Mouse (Mus musculus) myocyte (in vitro differentiated cells): ENCODE results near the gene Frem1. TPM values are rescaled to one million over a fixed set of nuclear protein-coding genes. Genes with fewer than 3 reads are reported as not detected.

ENCODE experiments used
- H3K27me3 ChIP-seq: one replicate; pipeline ENCODE4 v1.6.1; 2011; ENCODE audit not compliant: control insufficient read depth, insufficient read depth, insufficient read length
- H3K36me3 ChIP-seq: one replicate; pipeline ENCODE4 v1.6.1; 2011; ENCODE audit not compliant: control insufficient read depth, insufficient read depth
- H3K4me2 ChIP-seq: one replicate; pipeline ENCODE4 v1.6.1; 2011; ENCODE audit warnings: low read depth, control low read depth
- H3K4me3 ChIP-seq: one replicate; pipeline ENCODE4 v1.5.1; 2011; ENCODE audit warnings: mild to moderate bottlenecking, control low read depth, moderate library complexity
- H3K79me2 ChIP-seq: one replicate; pipeline ENCODE4 v1.6.1; 2011; ENCODE audit not compliant: control insufficient read depth, insufficient read depth
- H3ac ChIP-seq: one replicate; pipeline ENCODE4 v1.6.1; 2011; ENCODE audit not compliant: control insufficient read depth, insufficient read length
- CEBPB ChIP-seq: IDR thresholded peaks from 2 replicates; pipeline ENCODE4 v1.6.1; 2011; ENCODE audit warnings: mild to moderate bottlenecking, moderate library complexity; ENCODE audit not compliant: poor library complexity, insufficient read depth, severe bottlenecking
- E2F4 ChIP-seq: IDR thresholded peaks from one replicate; pipeline ENCODE4 v1.6.1; 2011; ENCODE audit warnings: mild to moderate bottlenecking, control low read depth, moderate library complexity; ENCODE audit not compliant: insufficient read depth
- MAX ChIP-seq: IDR thresholded peaks from one replicate; pipeline ENCODE4 v1.6.1; 2011; ENCODE audit warnings: low read depth, mild to moderate bottlenecking, control low read depth
- MYOD1 ChIP-seq, 3 experiments: IDR thresholded peaks; one replicate each; pipeline ENCODE4 v1.6.1; 2011; ENCODE audit warnings: control low read depth in 2 of 3, low read depth in 2 of 3, mild to moderate bottlenecking in 2 of 3, moderate library complexity in 1 of 3; ENCODE audit not compliant: insufficient read length in 2 of 3, control insufficient read depth in 1 of 3
- MYOG ChIP-seq, 3 experiments: IDR thresholded peaks; one replicate each; pipeline ENCODE4 v1.6.1; 2011; ENCODE audit warnings: control low read depth in 2 of 3, low read depth in 2 of 3, mild to moderate bottlenecking in 2 of 3; ENCODE audit not compliant: insufficient read length in 2 of 3, control insufficient read depth in 1 of 3, insufficient read depth in 1 of 3
- POLR2A ChIP-seq: IDR thresholded peaks from one replicate; pipeline ENCODE4 v1.6.1; 2011; ENCODE audit warnings: low read depth, mild to moderate bottlenecking, control low read depth, moderate library complexity; ENCODE audit not compliant: insufficient read length
- POLR2AphosphoS2 ChIP-seq: IDR thresholded peaks from one replicate; pipeline ENCODE4 v1.6.1; 2011; ENCODE audit warnings: low read depth, control low read depth; ENCODE audit not compliant: insufficient read length
- REST ChIP-seq: IDR thresholded peaks from one replicate; pipeline ENCODE4 v1.6.1; 2011; ENCODE audit warnings: mild to moderate bottlenecking, control low read depth, moderate library complexity; ENCODE audit not compliant: insufficient read depth, insufficient read length
- SRF ChIP-seq: IDR thresholded peaks from one replicate; pipeline ENCODE4 v1.6.1; 2011; ENCODE audit warnings: low read depth; ENCODE audit not compliant: control insufficient read depth, insufficient read length
- TCF12 ChIP-seq: IDR thresholded peaks from one replicate; pipeline ENCODE4 v1.6.1; 2011; ENCODE audit warnings: mild to moderate bottlenecking, control low read depth; ENCODE audit not compliant: poor library complexity, insufficient read depth, severe bottlenecking
- TCF3 ChIP-seq: IDR thresholded peaks from one replicate; pipeline ENCODE4 v1.6.1; 2011; ENCODE audit warnings: low read depth, control low read depth; ENCODE audit not compliant: insufficient read length
- USF1 ChIP-seq: IDR thresholded peaks from one replicate; pipeline ENCODE4 v1.6.1; 2011; ENCODE audit warnings: low read depth, mild to moderate bottlenecking, control low read depth, moderate library complexity
- polyA plus RNA-seq: library from polyadenylated mRNA; unstranded; fragments of >200 nt; fragmentation: generic; extraction: Trizol; gene quantifications from one replicate; pipeline ENCODE4 v1.2.1, GENCODE M21; 2012; ENCODE audit warnings: missing spikeins

Gene Frem1
- polyA plus RNA-seq, 1 experiment = 0.01 TPM

DNA sequence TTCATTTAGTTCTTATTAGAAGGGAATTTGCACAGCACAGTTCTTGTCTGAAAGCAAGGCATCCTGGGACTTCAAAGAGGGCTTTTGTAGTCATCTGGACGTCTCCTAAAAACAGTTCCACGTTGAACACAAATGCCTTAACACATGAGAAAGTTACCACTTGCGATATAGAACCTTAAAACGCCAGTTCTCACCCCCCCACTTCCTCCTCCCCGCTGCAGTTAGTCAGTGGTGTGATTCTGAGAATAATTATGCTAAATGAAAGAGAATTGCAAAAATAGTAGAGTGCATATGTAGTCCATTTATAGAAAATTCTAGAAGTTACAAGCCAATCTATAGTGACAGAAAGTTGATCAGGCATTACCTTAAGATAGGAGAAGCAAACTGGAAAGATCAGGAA is 159.9 kb downstream of the Frem1 start:
- H3K36me3 ChIP-seq = no peaks in the 10 kb centered on the region
- no peak overlapping the region for H3K4me3 ChIP-seq
- H3K27me3 ChIP-seq = no peaks in the 10 kb centered on the region
- H3K4me2 ChIP-seq = no peak overlapping the region
- H3ac ChIP-seq = no peak overlapping the region
- no peak for TF ChIP-seq MYOG (IDR thresholded peaks at IDR 0.05; ENCODE audit: control insufficient read depth in 1 of 3, insufficient read depth in 1 of 3, insufficient read length in 2 of 3, low read depth in 2 of 3)
- TF ChIP-seq MYOD1 (IDR thresholded peaks at IDR 0.05; ENCODE audit: control insufficient read depth in 1 of 3, insufficient read length in 2 of 3, low read depth in 2 of 3) = no peak
- no peak for TF ChIP-seq REST
- no peak for TF ChIP-seq CEBPB
- no peak for TF ChIP-seq USF1
- no peak for TF ChIP-seq POLR2A
- no peak for TF ChIP-seq TCF3
- TF ChIP-seq SRF = no peak
- TF ChIP-seq TCF12 = no peak
- no peak for TF ChIP-seq MAX
- TF ChIP-seq POLR2AphosphoS2 = no peak
- no peak for TF ChIP-seq E2F4
- H3K79me2 ChIP-seq = no peaks in the 10 kb centered on the region

DNA sequence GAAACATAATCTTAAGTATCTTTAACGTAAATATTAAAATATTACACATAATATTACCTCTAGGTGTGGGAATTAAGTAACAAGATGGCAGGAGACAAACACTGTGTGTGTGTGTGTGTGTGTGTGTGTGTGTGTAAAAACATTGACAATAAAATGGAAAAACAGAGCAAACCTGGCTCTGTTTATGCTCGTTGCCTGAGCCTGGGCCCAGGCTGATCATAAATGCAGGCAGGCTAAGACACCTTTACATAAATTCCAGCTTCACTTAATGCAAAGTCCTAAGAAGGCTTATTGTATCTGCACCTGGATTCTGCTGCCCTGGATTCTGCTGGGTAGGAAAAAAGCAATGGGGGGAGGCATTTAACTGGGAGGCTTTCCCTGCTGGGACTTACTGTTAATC is 160.6 kb downstream of the Frem1 start:
- no peak overlapping the region for H3ac ChIP-seq
- no peak overlapping the region for H3K4me3 ChIP-seq
- no peaks in the 10 kb centered on the region for H3K27me3 ChIP-seq
- no peak for TF ChIP-seq MYOG (IDR thresholded peaks at IDR 0.05; ENCODE audit: control insufficient read depth in 1 of 3, insufficient read depth in 1 of 3, insufficient read length in 2 of 3, low read depth in 2 of 3)
- TF ChIP-seq E2F4 = no peak
- no peak for TF ChIP-seq CEBPB
- TF ChIP-seq TCF3 = no peak
- no peak for TF ChIP-seq MYOD1 (IDR thresholded peaks at IDR 0.05; ENCODE audit: control insufficient read depth in 1 of 3, insufficient read length in 2 of 3, low read depth in 2 of 3)
- TF ChIP-seq POLR2AphosphoS2 = no peak
- no peak for TF ChIP-seq MAX
- TF ChIP-seq SRF = no peak
- TF ChIP-seq POLR2A = no peak
- TF ChIP-seq TCF12 = no peak
- no peak for TF ChIP-seq REST
- no peak for TF ChIP-seq USF1
- no peaks in the 10 kb centered on the region for H3K36me3 ChIP-seq
- no peaks in the 10 kb centered on the region for H3K79me2 ChIP-seq
- H3K4me2 ChIP-seq = no peak overlapping the region

DNA sequence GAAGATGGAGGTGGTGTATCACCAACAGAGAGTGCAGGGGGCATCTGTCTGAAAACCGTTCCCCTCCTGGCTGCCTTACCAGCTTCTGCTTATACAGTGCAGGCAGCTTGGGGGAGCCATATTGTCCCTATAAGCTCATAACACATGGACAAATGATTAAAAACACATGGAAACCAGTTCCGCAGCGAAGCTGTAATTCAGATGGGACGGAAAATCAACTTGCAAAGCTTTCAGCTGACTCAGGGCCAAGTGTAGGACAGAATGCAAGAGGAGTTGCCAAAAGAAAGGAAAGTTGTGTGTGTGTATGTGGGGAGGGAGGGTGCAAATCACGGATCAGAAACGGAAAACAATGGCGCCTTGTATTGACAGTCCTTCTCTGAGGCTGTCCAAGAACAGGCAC is 161.1 kb downstream of the Frem1 start:
- Histone ChIP-seq H3ac (no peak overlapping the region), H3K4me2 (no peak overlapping the region), H3K27me3 (no peaks in the 10 kb centered on the region), H3K4me3 (no peak overlapping the region), H3K79me2 (no peaks in the 10 kb centered on the region), H3K36me3 (no peaks in the 10 kb centered on the region)
- TF ChIP-seq CEBPB (no peak), E2F4 (no peak), TCF12 (no peak), USF1 (no peak), POLR2A (no peak), REST (no peak)

DNA sequence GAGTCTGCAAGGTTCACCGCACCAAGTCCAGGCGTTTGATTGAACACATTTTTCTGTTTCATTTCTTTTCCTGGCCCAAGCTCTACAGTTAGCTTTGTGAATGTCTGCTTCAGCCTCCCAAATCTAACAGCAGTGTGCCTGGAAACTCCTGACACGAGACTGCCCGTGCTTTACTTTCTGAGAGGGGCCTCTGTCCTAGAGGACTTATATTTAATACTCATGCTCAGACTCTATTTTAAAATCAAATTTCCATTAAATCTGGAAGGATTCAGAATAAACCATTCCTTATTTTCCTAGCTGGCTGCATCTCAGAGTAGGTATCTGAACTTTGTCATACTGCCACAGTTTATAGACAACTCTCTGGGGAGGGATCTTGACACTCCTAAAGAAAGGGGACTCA is 161.6 kb downstream of the Frem1 start:
- Histone ChIP-seq H3K4me3 (no peak overlapping the region), H3K79me2 (no peaks in the 10 kb centered on the region), H3ac (no peak overlapping the region), H3K27me3 (no peaks in the 10 kb centered on the region), H3K36me3 (no peaks in the 10 kb centered on the region), H3K4me2 (no peak overlapping the region)
- TF ChIP-seq SRF = no peak
- TF ChIP-seq E2F4 = no peak

DNA sequence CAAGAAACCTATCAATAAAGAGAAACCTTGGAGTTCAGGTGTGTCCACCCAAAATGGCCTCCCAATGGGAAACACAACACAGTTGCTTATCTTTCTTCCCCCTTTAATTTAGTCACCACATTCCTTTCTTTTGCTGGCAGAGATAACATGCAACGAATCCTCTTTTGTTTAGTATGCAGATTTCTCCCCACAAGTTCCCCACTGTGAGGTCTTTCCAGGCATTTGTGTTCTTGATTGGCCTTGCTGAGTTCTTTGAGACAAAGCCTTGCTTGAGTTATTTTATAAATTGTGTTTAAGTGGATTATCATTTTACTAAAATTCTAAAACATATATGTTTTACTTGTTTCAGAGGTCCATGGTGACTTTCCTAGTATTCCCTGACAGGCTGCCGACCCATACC is 166.0 kb downstream of the Frem1 start:
- Histone ChIP-seq H3K4me3 (no peak overlapping the region), H3K79me2 (no peaks in the 10 kb centered on the region), H3K27me3 (no peaks in the 10 kb centered on the region)

More for the DNA sequence above, 166.0 kb downstream of the Frem1 start:
- no peak overlapping the region for H3K4me2 ChIP-seq
- no peaks in the 10 kb centered on the region for H3K36me3 ChIP-seq
- TF ChIP-seq REST (no peak), MYOG (IDR thresholded peaks at IDR 0.05; ENCODE audit: control insufficient read depth in 1 of 3, insufficient read depth in 1 of 3, insufficient read length in 2 of 3, low read depth in 2 of 3) (no peak), E2F4 (no peak), CEBPB (no peak), TCF3 (no peak), SRF (no peak), MYOD1 (IDR thresholded peaks at IDR 0.05; ENCODE audit: control insufficient read depth in 1 of 3, insufficient read length in 2 of 3, low read depth in 2 of 3) (no peak)
- H3ac ChIP-seq = no peak overlapping the region
